Mouse (Mus musculus) CD4-positive naive resting alpha-beta T cell, adult 57 days (primary cell): ENCODE results near the gene Ephx4. TPM values are rescaled to one million over a fixed set of nuclear protein-coding genes. Genes with fewer than 3 reads are reported as not detected.

ENCODE experiments used
- total RNA-seq: library from RNA; stranded (reverse); gene quantifications from one replicate; pipeline ENCODE4 v1.2.4, GENCODE M21; 2023

The Ephx4 gene
- not detected for total RNA-seq

GRCm38 (mm10) chr5:107402436-107402835 is at the start of gene Ephx4:
TSS of gene Ephx4 (plus strand) at chr5:107402736.

GRCm38 (mm10) chr5:107431249-107431648 is 28.7 kb downstream of the Ephx4 start, which contains the start of gene Lpcat2b:
TSS of gene Lpcat2b (plus strand) at chr5:107431549.

DNA sequence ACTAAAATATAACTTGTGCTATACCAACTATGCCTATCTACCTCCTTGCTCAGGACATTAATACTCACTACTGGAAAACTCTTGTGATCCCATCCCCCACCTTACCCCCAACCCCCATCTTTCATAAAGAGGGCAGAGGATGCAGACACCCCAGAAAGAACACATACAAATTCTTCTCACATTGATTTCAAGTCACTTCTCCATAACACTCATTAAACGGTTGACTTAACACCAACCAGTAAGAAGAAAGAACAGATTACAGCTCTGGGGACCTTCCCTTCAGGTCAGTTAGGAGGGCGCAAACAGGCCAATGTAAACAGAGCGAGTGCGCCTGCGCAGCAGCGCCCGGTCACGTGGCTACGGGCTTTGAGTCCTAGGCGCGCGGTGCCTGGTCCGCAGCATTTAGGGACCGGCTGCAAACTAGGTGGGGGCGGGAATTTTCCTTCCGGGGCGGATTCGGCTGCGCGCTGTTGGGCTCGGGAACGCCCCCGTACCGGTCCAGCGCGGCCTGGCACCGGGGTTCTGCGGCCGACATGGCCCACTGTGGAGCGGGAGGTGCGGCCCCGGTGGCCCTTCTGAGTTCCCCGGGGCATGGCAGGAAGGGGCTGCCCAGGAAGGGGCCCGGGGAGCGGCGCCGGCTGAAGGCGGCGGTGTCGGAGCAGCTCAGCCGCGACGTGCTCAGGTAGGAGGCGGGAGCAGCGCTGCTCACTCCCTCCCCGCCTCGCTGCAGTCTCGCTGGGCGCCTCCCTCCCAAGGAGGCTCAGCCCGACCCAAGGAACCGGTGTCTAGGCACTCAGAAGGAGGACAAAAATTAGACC is 35.1 kb downstream of the Ephx4 start, which contains the start of gene Btbd8:
Gene Btbd8 (plus strand): TSS at position 534 of the 818 bp plus-strand sequence.

Other genes with a start within 250 kb of the Ephx4 start
- gene Tgfbr3, start 113.1 kb upstream of the Ephx4 start, total RNA-seq: 76.8 TPM
- gene Brdt, start 71.6 kb upstream of the Ephx4 start, total RNA-seq: 1.9 TPM
- not detected for gene Lpcat2b, start 28.8 kb downstream of the Ephx4 start, total RNA-seq
- gene Btbd8, start 35.3 kb downstream of the Ephx4 start, total RNA-seq: 11.5 TPM
- not detected for gene Gm42669, start 104.9 kb downstream of the Ephx4 start, total RNA-seq
- gene 1700028K03Rik, start 132.0 kb downstream of the Ephx4 start, total RNA-seq: 0.15 TPM
- 25.2 TPM for gene Rpap2, start 194.6 kb downstream of the Ephx4 start, total RNA-seq
- 15.7 TPM for gene Glmn, start 195.2 kb downstream of the Ephx4 start, total RNA-seq